Mouse (Mus musculus) fibroblast of lung, adult 2 months (primary cell): ENCODE results near the gene Acbd4.

Source experiments
- DNase-seq: peaks from one replicate; pipeline ENCODE4 v3.0.0-alpha.2; 2011; ENCODE audit warnings: low read depth

The Acbd4 gene

GRCm38 (mm10) chr11:103093306-103093705 is 8.2 kb upstream of the Acbd4 start:
- no peak for DNase-seq

GRCm38 (mm10) chr11:103093862-103094833 is 7.3 kb upstream of the Acbd4 start:
- DNase-seq = peak; percentile 52

- no peak for DNase-seq
These were observed 6.3 kb upstream of the Acbd4 start for GRCm38 (mm10) chr11:103095107-103095670.

GRCm38 (mm10) chr11:103095801-103096200 is 5.7 kb upstream of the Acbd4 start:
- DNase-seq = no peak

- DNase-seq = no peak
These were observed 4.2 kb upstream of the Acbd4 start for GRCm38 (mm10) chr11:103096979-103097894.

- no peak for DNase-seq
These were observed 2.8 kb upstream of the Acbd4 start for GRCm38 (mm10) chr11:103098531-103099190.

GRCm38 (mm10) chr11:103099352-103099940 is 2.0 kb upstream of the Acbd4 start:
- no peak for DNase-seq

GRCm38 (mm10) chr11:103100361-103100760 is 1.1 kb upstream of the Acbd4 start:
- no peak for DNase-seq

GRCm38 (mm10) chr11:103101866-103102501 is 502 bp downstream of the Acbd4 start:
- no peak for DNase-seq

GRCm38 (mm10) chr11:103102725-103103349 is 1.4 kb downstream of the Acbd4 start:
- peak; percentile 95 for DNase-seq

GRCm38 (mm10) chr11:103103621-103104020 is 2.1 kb downstream of the Acbd4 start:
- no peak for DNase-seq

- DNase-seq = no peak
These were observed 3.0 kb downstream of the Acbd4 start for GRCm38 (mm10) chr11:103104469-103104868.

GRCm38 (mm10) chr11:103105180-103105725 is 3.8 kb downstream of the Acbd4 start:
- no peak for DNase-seq

- no peak for DNase-seq
These were observed 4.3 kb downstream of the Acbd4 start for GRCm38 (mm10) chr11:103105810-103106209.

GRCm38 (mm10) chr11:103106386-103106785 is 4.9 kb downstream of the Acbd4 start:
- no peak for DNase-seq

- no peak for DNase-seq
These were observed 9.8 kb downstream of the Acbd4 start for GRCm38 (mm10) chr11:103111301-103111700.

GRCm38 (mm10) chr11:103111881-103112551 is 10.5 kb downstream of the Acbd4 start:
- DNase-seq = peak; percentile 67

GRCm38 (mm10) chr11:103112552-103112912 is 11.1 kb downstream of the Acbd4 start:
- DNase-seq = no peak

- no peak for DNase-seq
These were observed 11.5 kb downstream of the Acbd4 start for GRCm38 (mm10) chr11:103113005-103113404.
